Mouse (Mus musculus) CH12.LX (cell line): ENCODE data around the gene Micu1. TPM values are rescaled to one million over a fixed set of nuclear protein-coding genes. Genes with fewer than 3 reads are reported as not detected.

Experiments used
- DNase-seq: peaks from one replicate; pipeline ENCODE4 v3.0.0-alpha.2; 2013; ENCODE audit errors: extremely low read depth
- H3K27ac ChIP-seq: 2 replicates; pipeline ENCODE4 v1.5.1; 2012; ENCODE audit warnings: low read depth, mild to moderate bottlenecking, control low read depth, moderate library complexity; ENCODE audit not compliant: insufficient read depth
- H3K27me3 ChIP-seq: replicated peaks from 2 replicates; pipeline ENCODE3; 2012; ENCODE audit warnings: inconsistent platforms
- H3K36me3 ChIP-seq, 2 experiments: replicated peaks in 1 of 2; 2 replicates each; pipeline versions ENCODE3 to v1.6.1; 2012; ENCODE audit warnings: inconsistent platforms in 1 of 2, low read length in 1 of 2, mild to moderate bottlenecking in 1 of 2, mixed read lengths in 1 of 2, moderate library complexity in 1 of 2; ENCODE audit not compliant: control insufficient read depth in 1 of 2, insufficient read depth in 1 of 2
- H3K4me1 ChIP-seq, 2 experiments: 2 replicates each; pipeline ENCODE4 v1.6.1; 2012; ENCODE audit warnings: inconsistent platforms in 1 of 2, moderate library complexity in 1 of 2; ENCODE audit not compliant: insufficient read depth in 2 of 2, control insufficient read depth in 1 of 2
- H3K4me2 ChIP-seq: 2 replicates; pipeline ENCODE4 v1.6.1; 2012; ENCODE audit warnings: low read depth, mild to moderate bottlenecking, control low read depth; ENCODE audit not compliant: poor library complexity, insufficient read depth, severe bottlenecking
- H3K4me3 ChIP-seq, 3 experiments: fragments of 150-350 bp in 1 of 3; sonication (generic) in 1 of 3; replicated peaks in 1 of 3; 2 replicates each; pipeline versions ENCODE3 to v1.5.1; 2011 to 2012; ENCODE audit warnings: low read depth in 2 of 3, low read length in 2 of 3, mild to moderate bottlenecking in 2 of 3, moderate library complexity in 2 of 3, control low read depth in 1 of 3, improper control_type of control experiment in 1 of 3, inconsistent platforms in 1 of 3, mixed read lengths in 1 of 3; ENCODE audit not compliant: poor library complexity in 1 of 3
- H3K79me2 ChIP-seq: replicated peaks from 2 replicates; pipeline ENCODE4 v1.6.1; 2012; ENCODE audit warnings: mild to moderate bottlenecking, moderate library complexity; ENCODE audit not compliant: control insufficient read depth, poor library complexity, insufficient read depth, severe bottlenecking; ENCODE audit errors: extremely low read depth
- H3K9ac ChIP-seq: 2 replicates; pipeline ENCODE4 v1.6.1; 2012; ENCODE audit warnings: low read depth, mild to moderate bottlenecking, control low read depth, moderate library complexity; ENCODE audit not compliant: insufficient read depth
- H3K9me3 ChIP-seq: replicated peaks from 2 replicates; pipeline ENCODE3; 2012; ENCODE audit warnings: low read length, inconsistent platforms, mixed read lengths
- CHD2 ChIP-seq: IDR thresholded peaks from 2 replicates; pipeline ENCODE4 v1.6.1; 2011; ENCODE audit warnings: low read length, improper control_type of control experiment
- CTCF ChIP-seq, 2 experiments: IDR thresholded peaks in 1 of 2; conservative IDR thresholded peaks in 1 of 2; 2 replicates each; pipeline ENCODE4 v1.5.1; 2011 to 2012; ENCODE audit warnings: low read depth in 2 of 2, low read length in 2 of 2, improper control_type of control experiment in 1 of 2, inconsistent platforms in 1 of 2, mild to moderate bottlenecking in 1 of 2, moderate library complexity in 1 of 2
- E2F4 ChIP-seq: IDR thresholded peaks from 2 replicates; pipeline ENCODE4 v1.6.1; 2011; ENCODE audit warnings: low read depth, low read length, improper control_type of control experiment; ENCODE audit not compliant: insufficient replicate concordance
- EP300 ChIP-seq: IDR thresholded peaks from 2 replicates; pipeline ENCODE4 v1.6.1; 2011; ENCODE audit warnings: low read length, improper control_type of control experiment
- GABPA ChIP-seq: IDR thresholded peaks from 2 replicates; pipeline ENCODE4 v1.6.1; 2012; ENCODE audit warnings: low read depth, low read length, improper control_type of control experiment, inconsistent platforms; ENCODE audit not compliant: insufficient replicate concordance
- HCFC1 ChIP-seq: IDR thresholded peaks from 2 replicates; pipeline ENCODE4 v1.6.1; 2012; ENCODE audit warnings: low read depth, mild to moderate bottlenecking, inconsistent platforms, low read length, improper control_type of control experiment
- MAFK ChIP-seq: IDR thresholded peaks from 2 replicates; pipeline ENCODE4 v1.6.1; 2011; ENCODE audit warnings: low read length, improper control_type of control experiment; ENCODE audit not compliant: insufficient replicate concordance
- NELFE ChIP-seq: IDR thresholded peaks from 2 replicates; pipeline ENCODE4 v1.6.1; 2011; ENCODE audit warnings: low read depth, low read length, improper control_type of control experiment
- POLR2A ChIP-seq: IDR thresholded peaks from 2 replicates; pipeline ENCODE4 v1.6.1; 2011; ENCODE audit warnings: low read depth, mild to moderate bottlenecking, improper control_type of control experiment, low read length
- RAD21 ChIP-seq: IDR thresholded peaks from 2 replicates; pipeline ENCODE4 v1.6.1; 2011; ENCODE audit warnings: low read depth, mild to moderate bottlenecking, low read length, improper control_type of control experiment, moderate library complexity
- RCOR1 ChIP-seq: conservative IDR thresholded peaks from 2 replicates; pipeline ENCODE4 v1.6.1; 2012; ENCODE audit warnings: low read depth, mild to moderate bottlenecking, inconsistent platforms, low read length, improper control_type of control experiment
- SIN3A ChIP-seq: IDR thresholded peaks from 2 replicates; pipeline ENCODE4 v1.6.1; 2012; ENCODE audit warnings: low read length, improper control_type of control experiment, inconsistent platforms
- TBP ChIP-seq: conservative IDR thresholded peaks from 2 replicates; pipeline ENCODE4 v1.6.1; 2011; ENCODE audit warnings: low read depth, low read length, improper control_type of control experiment
- USF2 ChIP-seq: conservative IDR thresholded peaks from 2 replicates; pipeline ENCODE4 v1.6.1; 2011; ENCODE audit warnings: low read depth, low read length, improper control_type of control experiment
- ZNF384 ChIP-seq: IDR thresholded peaks from 2 replicates; pipeline ENCODE4 v1.6.1; 2012; ENCODE audit warnings: low read depth, low read length, improper control_type of control experiment, inconsistent platforms
- dilution Hi-C: fragments of 300-500 bp; cut with MboI; formaldehyde crosslinking; loops from 2 replicates; pipeline ENCODE4 v1.14.3; 2020; ENCODE audit warnings: low sequenced_read_pairs; ENCODE audit not compliant: extremely low pct_unique_long_range_greater_than_20kb, extremely low pct_ligation_motif_present
- in situ Hi-C: fragments of 300-500 bp; cut with MboI; formaldehyde crosslinking; loops from 3 replicates; pipeline ENCODE4 v1.14.3; 2019; ENCODE audit warnings: low sequenced_read_pairs, low pct_ligation_motif_present, low pct_unique_long_range_greater_than_20kb, mixed read lengths
- polyA plus RNA-seq: library from polyadenylated mRNA; unstranded; fragments of >175 nt; gene quantifications from 2 replicates; pipeline ENCODE4 v1.2.1, GENCODE M21; 2012; ENCODE audit warnings: low read depth; ENCODE audit not compliant: insufficient read length
- total RNA-seq, 2 experiments: library from RNA; depleted of rRNA; stranded (reverse); fragments of 300-350 nt in 1 of 2; fragments of >200 nt in 1 of 2; gene quantifications; 2 replicates each; pipeline ENCODE4 v1.2.3; 2012 to 2014

Micu1 gene
- total and polyA plus RNA-seq, 3 experiments, result 23.1 to 37.1 (median 29.3) TPM

DNA sequence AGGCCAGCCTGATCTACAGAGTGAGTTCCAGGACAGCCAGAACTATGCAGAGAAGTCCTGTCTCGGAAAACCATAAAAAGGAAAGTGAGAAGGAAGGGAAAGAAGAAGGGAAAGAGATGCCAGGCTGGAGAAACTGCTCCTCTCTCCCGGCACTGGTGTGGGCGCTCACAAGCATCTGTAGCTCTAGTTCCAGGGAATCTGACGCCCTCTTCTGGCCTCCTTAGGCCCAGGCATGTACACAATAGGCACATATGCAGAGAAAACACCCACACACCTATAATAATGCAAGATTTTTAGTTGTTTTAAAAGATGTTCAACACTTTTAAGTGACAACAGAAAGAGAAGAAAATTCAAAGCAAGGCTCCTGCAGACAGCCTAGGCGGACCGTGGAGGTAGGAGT, 144.1 kb downstream of the Micu1 start:
- H3K27me3 ChIP-seq, result no peaks in the 10 kb centered on the region
- peaks cover 0 to 25% of the 10 kb centered on the region in 2 experiments for H3K36me3 ChIP-seq
- H3K4me1 ChIP-seq, result peaks cover 3 to 24% of the 10 kb centered on the region in 2 experiments
- dilution Hi-C loops, result no loop called here
- H3K4me3 ChIP-seq, result no peak overlapping the region
- no peak for DNase-seq
- no peak overlapping the region for H3K4me2 ChIP-seq
- no peak overlapping the region for H3K9ac ChIP-seq
- no peak for TF ChIP-seq SIN3A
- TF ChIP-seq CTCF (conservative IDR thresholded peaks at IDR 0.05 in 1 of 2, IDR thresholded peaks at IDR 0.05 in 1 of 2; ENCODE audit: low read depth in 2 of 2, low read length in 2 of 2), result peak in 1 of 2 experiments; percentile 48; a peak in 2 of 4 replicates
- TF ChIP-seq RAD21, result peak; percentile 35
- no peak for TF ChIP-seq EP300
- no peak for TF ChIP-seq HCFC1
- TF ChIP-seq, all 38 proteins: peak for 2
- H3K27ac ChIP-seq, result no peak overlapping the region
- in situ Hi-C loops, result no loop called here
- H3K79me2 ChIP-seq, result no peaks in the 10 kb centered on the region
- no peaks in the 10 kb centered on the region for H3K9me3 ChIP-seq

- dilution Hi-C loops, result no loop called here
- TF ChIP-seq E2F4 (no peak), POLR2A (no peak), ZNF384 (no peak), TBP (no peak), NELFE (no peak), EP300 (no peak), GABPA (no peak), USF2 (no peak), MAFK (no peak), HCFC1 (no peak), RCOR1 (no peak), CTCF (conservative IDR thresholded peaks at IDR 0.05 in 1 of 2, IDR thresholded peaks at IDR 0.05 in 1 of 2; ENCODE audit: low read depth in 2 of 2, low read length in 2 of 2) (no peak), CHD2 (no peak)
Observed at GRCm38 (mm10) chr10:59848079-59848877, 146.0 kb downstream of the Micu1 start.

More at GRCm38 (mm10) chr10:59848079-59848877, 146.0 kb downstream of the Micu1 start:
- no peak overlapping the region for H3K27ac ChIP-seq
- H3K9ac ChIP-seq, result no peak overlapping the region
- in situ Hi-C loops, result no loop called here
- H3K4me1 ChIP-seq, result peaks cover 3 to 24% of the 10 kb centered on the region in 2 experiments
- no peak for DNase-seq
- no peaks in the 10 kb centered on the region for H3K27me3 ChIP-seq
- no peaks in the 10 kb centered on the region for H3K9me3 ChIP-seq
- no peaks in the 10 kb centered on the region for H3K79me2 ChIP-seq
- no peak overlapping the region for H3K4me3 ChIP-seq
- H3K4me2 ChIP-seq, result no peak overlapping the region
- peaks cover 0 to 20% of the 10 kb centered on the region in 2 experiments for H3K36me3 ChIP-seq
